Mouse (Mus musculus) thymus, postnatal 10 days (tissue): ENCODE measurements around the gene Gatb.

ENCODE experiments used
- DNase-seq, 2 experiments: peaks; one replicate each; pipeline ENCODE4 v3.0.0; 2021; ENCODE audit warnings: low spot score in 2 of 2

Gene Gatb

DNA sequence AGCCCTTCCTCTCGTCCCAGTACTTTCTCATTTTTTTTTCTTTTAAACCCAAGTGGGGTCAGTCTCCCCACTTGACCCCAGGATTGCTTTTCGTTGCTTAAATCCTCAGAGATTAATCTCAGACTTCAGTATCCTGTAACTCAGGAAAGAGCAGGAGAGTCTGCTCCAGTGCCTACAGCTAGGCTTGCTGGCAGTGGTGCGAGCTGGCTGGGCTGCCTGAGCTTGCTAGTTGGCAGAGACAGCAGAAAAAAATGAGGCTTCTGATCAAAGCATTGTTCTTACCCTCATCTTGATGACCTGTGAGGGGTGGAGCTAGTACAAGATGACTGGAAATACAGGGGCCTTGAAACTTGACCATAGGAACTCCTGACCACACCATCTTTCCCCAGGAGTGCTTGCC, 20.5 kb downstream of the Gatb start:
- no peak for DNase-seq

DNA sequence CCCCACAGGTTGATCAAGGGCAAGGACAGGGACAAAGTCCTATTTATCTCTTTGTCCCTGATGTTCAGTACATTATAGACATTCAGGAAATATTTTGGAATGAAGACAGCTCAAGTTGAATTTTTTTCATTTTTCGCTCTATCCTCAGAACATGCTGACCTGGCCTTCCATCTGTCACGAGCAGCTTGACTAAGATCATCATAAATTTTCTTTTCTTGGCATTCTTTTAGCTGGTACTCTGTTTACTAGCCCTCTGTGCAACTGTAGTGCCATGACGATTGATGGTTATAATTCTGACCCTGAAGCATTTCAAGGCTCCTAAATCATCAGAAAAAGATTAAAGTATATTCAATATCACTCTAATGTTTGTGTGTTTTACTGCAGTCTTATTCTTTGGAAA, 25.6 kb downstream of the Gatb start:
- DNase-seq, result no peak

DNA sequence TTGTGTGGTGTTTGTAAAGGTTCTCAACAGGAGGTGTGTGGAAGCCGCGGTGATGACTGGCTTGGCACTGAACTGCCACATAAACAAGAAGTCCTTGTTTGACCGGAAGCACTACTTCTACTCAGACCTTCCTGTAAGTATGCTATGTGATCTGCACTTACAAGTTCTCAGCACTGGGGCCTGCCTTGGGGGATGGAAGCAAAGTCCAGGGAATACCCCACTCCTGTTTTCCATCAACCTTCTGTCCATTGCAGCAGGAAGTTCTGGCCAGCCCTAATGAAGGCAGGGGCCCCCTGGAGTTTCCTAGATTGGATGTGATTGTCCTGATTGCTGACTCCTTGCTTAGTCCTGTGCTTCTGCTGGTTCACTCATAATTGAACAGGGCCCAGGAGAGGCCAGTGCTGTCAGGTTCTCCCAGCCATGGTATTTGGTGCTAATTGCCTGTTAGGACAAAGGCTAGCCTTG, 28.0 kb downstream of the Gatb start:
- DNase-seq, result no peak

DNA sequence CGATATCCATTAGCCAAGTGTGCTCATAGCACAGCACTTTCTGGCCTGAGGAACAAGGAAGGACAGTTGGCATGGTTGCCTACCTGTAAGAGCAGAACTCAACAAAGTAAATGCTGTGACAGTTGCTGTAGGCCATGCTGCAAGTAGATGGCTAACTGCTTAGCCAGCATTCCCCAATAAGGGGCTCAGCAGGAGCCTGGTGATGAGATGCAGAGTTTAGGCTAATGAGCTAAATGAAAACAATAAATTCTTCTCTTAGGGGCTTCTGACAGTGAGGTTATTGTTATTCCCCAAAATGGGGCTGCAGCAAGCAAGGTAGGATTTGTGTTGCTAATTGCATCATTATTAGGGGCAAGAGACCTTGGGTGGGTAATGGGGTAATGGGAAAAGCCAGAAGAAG, 29.9 kb downstream of the Gatb start:
- no peak for DNase-seq

DNA sequence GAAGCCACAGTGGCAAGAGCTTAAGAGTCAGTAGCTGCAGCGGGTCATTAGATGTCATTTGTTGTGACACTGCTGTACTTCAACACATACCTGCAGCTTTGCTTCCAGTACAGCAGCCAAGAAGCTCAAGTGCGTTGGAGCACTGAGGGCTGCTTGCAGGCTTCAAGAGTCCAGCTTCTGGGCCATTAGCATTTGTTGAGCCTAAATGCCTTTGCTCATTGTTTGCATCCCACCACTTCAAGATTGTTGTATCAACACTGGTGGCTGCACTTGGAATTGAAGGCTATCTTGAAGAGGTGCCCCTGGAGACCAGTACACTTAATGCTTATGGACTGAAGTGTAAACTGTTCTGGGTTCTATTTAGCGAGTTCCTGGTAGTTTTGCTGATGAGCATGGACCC, 33.0 kb downstream of the Gatb start:
- DNase-seq, result no peak

DNA sequence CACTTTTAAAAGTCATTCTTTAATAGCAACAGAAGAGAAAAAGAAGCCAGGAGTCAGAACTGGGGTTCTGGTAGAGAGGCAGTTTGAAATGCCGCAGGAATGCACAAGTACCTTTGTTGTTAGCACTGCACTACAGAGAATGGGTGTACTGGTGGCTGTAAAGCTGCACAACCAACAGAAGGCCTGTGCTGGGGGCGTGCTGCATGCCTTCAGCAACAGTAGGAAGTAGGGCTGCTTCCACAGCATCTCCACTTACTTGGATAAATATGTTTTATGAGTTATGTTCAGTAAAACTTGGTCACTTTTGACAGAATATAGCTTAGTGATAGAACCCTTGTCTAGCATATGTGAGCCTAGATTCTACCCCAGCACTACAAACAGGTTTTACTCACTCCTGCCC, 33.8 kb downstream of the Gatb start:
- no peak for DNase-seq

DNA sequence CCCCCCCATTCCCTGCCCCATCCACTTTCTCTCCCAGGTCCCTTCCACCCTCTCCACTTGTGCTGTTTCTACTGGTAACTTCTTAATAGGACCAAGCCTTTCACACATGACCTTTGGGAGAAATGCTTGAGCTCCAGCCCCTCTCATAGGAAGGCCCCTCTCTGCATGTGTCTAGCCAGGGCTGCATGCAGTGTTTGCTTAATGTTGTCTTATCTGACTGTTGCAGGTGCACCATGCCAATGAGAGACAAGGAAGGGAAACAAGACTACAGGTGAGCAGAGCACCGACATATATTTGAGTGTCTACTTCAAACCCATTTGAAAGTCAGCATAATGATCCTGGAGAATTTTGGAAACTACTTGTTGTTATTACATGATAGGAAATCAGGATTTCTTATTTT, 42.5 kb downstream of the Gatb start:
- no peak for DNase-seq

DNA sequence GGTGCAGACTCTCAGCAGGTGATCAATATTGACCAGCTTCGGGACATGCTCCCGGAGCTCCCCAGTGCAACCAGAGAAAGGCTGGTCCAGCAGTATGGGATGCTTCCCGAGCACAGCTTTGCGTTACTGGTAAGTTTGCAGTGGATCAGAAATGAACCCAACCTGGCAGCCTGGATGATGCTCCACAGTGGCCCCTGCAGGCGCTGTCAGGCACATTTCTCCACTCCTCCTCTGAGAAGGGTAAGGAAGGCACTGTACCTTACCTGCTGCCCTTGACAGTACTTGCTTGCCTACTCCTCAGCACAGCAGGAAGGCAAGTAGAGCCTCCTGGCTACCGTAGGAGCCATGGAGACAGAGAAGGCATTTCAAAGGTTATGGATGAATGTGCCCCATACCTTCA, 45.0 kb downstream of the Gatb start:
- no peak for DNase-seq

DNA sequence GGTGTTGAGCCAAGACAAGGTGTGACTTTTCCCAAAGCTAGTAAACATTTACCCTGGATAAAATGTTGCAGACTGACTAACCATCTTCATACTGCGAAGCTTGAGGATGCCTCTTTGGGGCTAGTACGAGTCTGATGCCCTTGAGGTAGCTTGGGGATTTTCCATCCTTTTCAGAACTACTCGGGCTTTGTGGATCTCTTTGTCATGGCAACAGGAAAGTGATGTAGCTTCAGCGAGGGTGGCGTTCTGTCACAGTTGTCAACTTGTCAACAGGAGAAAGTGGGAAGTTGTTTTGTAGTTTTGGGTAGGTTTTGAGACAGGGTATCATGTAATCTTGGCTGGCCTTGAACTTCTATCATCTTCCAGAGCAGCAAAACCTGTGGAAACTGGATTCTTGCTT, 45.4 kb downstream of the Gatb start:
- no peak for DNase-seq

DNA sequence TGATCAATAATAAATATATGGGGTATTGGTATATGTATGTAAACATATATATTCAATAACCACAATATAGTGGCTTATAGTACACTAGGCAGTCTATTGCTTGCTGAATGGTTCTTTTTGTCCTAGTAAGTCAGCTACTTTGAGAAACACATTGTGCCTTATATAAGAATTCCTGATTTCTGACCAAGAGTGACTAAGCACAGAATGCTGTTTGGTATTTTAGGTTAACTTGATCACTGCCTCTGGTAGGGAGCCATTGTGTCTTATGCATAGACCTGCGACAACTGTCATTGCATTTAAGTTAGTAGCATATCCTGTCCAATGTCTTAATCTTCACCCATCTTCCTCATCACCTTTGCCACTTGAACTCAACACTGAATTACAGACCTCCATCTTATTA, 45.8 kb downstream of the Gatb start:
- DNase-seq, result no peak

DNA sequence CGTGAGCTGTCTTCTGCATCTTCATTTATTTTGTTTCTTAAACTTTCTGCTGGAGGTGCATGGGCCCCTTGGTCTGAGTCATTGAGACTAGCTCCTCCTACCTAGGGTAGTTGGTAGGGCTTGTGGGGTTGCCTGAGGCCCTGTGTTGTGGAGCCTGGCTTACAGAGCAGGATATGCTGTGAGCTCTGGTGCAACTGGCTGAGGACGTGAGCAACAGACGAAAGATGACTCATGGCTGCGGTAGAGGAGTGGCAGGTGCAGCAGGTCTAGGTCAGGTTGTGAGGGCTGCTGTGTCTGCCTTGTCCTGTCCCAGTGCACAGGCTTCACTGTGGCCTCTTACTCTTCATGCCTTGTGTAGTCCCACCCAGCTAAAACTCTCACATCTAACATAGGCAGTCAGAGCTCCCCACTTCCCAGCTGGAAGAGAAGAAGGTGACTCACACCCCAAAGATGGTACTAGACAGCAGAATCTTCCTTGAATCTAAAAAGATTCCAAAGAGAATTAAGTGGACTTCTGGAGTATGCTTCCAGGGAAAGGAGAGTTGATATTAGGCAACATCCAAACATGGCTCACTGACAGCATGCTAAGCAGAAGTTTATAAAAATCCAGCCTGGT, 56.1 kb downstream of the Gatb start:
- no peak for DNase-seq

DNA sequence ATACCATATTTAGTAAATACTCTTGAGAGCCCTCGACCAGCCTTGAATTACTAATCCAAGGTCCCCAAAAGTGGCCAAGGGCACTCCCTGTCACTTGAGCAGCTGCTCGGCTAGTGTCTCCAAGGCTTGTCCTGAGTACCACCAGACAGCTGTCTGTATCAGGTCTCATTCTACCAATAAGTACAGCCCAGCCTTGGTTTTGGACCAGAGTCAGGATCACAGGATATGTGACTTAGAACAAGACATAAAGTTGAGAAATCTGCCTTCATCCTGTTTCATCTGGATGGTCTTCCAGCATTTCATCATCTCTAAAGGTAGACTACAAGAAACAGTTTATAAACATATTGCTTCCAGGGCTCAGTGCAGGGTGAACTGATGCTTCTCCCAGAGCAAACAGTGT, 59.8 kb downstream of the Gatb start:
- DNase-seq, result no peak

DNA sequence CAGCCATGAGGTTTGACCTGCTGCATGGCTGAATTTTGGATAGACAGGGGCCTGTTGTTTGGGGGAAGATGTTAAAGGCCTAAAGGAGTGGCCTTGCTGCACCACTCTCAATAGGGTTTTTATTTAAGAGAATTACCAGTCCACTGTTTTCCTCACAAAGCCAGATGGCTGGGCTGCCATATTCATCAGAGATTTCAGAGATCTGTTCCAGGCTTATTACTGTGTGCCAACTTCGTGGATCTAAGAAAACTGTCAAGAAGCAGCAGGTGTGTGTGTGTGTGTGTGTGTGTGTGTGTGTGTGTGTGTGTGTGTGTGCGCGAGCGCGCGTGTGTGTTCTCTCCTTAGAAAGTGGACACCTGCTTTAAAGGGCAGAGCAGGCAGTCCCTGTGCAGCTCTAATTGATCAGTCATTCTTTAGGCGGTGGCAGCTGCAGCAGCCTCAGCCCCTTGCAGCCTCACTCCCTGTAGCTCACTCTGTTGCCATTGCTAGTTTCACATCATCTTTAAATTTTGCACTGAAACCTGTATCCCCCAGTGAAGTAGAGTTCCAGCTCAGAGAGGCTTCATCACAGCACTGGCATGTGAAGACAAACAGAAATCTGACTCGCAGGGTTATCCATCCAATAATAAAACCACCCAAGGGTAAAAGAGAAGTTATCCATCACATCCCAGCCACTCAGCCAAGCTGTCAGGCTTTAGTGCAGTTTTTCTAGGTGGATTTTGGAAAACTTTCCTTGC, 60.6 kb downstream of the Gatb start:
- DNase-seq, result no peak

DNA sequence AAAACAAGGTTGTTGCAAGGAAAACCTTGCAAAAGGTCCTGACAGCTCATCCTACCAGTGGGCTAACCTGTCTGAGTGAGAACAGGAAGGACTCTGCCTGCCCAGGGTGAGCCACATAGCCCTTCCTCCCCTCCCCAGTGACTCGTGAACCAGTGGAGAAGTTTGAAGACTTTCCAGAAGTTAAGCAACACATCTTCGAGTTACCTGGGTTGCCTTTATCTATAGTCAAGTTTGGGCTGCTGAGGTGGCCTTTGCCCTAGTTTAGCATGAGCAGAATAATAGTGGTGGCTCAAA, 61.2 kb downstream of the Gatb start:
- DNase-seq, result no peak

DNA sequence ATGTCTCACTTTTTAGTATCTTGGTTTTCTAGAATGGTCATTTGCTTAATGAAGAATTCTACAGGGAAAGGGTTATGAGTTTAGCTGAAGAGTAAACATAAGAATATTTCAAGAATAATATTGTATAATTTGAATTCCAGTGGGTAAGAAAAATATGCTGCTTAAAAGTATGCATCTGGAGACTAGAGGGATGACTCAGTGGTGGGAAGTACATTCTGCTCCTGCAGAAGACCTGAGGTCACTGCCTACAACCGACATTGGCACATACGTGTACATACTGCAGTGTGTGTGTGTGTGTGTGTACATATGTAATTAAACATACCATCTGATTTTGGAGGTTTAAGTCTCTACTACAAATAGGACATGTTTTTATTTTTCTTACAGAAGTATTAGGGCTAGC, 61.7 kb downstream of the Gatb start:
- no peak for DNase-seq

DNA sequence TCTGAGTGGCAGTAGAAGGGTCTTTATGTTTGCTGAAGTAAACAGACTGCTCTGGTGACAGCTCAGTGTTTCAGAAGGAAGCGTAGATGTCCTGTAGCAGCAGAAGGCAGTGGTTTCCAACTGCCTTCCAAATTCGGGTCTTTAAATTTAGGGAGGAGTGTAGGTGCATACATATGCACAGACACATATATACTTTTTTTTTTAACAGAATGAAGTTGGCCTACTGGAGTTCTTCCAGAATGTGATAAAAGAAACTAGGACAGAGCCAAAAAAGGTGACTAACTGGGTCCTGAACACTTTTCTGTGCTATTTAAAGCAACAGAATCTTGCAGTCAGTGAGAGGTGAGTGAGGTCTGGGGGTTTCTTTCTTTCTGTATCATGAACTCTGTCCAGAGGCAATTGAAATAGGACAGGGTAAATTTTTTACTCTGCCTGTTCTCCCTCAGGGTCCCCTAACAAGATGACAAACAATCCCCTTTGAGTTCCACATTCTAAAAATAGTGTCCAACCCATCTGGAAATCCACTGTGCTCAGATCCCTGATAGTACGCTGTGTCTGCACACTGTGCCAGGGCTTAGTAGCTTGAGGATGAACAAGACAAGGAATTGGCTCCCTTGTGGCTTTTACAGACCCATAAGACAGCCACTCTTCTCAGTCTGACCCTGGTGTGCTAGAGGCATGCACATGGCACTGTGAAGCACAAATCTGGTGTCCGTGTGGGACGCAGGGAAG, 63.0 kb downstream of the Gatb start:
- DNase-seq, result no peak

DNA sequence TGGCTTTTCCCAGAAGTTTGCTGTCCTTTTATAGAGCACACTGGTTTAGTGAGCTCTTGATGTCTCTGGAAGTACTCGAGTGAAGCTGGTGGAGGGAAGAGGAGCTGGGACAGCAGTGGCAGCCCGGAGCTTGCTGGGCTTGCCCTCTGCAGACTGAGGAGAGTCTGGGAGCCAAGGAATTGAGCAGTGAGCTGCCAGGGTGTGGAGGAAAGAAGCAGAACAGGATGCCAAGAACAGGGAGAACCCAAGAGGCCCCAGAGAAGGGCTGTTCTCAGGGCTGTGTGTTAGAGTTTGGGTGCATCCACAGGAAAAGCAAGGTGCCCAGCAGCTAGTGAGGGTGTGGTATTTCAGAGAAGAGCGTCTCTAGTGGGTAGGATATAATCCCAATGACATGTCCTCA, 67.8 kb downstream of the Gatb start:
- DNase-seq, result no peak

DNA sequence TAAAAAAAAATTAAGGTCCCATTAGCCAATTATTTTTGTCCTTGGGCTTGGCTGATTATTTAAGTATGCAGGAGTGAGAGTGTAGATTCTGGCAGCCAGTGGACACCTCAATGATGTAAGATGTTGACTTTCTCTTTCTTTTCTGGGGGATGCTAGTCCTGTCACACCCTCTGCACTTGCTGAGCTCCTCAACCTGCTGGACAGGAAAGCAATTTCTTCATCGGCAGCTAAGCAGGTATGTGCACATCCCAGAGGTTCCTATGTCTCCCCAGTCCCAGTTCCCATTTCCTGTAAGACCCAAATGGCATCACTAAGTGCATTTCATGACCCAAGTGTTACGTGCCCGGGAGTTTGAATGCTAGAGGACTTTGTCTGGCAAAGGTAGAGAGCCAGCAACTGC, 70.9 kb downstream of the Gatb start:
- DNase-seq, result no peak

DNA sequence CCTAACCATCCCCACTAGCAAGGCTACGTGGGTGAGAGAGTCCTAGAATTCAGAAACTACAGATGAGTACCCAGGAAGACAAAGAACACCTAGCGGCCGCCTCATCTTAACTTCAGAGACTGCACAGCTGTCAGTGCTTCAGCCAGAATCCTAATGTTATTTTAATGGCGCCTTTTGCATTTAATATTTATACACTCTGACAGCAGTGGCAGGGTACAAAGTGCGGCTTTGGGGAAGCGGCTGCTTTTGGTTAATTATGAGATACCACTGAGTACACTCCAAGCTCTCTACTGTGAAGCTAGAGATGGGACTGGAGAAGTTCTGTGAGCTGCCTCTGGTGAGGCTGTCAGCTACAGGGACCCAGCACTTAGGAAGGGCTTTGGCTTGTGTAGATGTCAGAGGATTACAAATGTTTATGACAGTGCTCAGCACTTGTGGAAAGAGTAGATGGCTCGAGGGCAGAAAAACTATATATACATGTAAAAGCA, 71.6 kb downstream of the Gatb start:
- DNase-seq, result no peak

DNA sequence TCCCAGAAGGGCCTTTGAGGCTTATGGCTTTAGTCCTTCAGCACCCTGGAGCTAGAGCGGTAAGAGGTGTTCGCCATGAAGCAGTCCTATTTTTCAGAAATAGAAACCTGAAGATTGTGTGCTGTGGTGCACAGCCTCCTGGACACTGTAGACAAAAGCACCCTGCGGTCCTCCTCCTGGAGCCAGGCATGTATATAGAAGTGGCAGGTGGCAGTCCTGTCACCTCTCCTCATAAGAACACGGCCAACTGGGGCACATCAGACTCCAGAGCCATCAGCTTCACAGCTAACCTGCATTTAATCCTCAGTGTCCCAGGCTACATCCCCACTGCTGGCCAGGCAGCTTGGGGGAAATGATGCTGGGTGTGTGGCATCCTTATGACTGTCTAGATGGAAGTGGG, 75.3 kb downstream of the Gatb start:
- DNase-seq, result no peak

DNA sequence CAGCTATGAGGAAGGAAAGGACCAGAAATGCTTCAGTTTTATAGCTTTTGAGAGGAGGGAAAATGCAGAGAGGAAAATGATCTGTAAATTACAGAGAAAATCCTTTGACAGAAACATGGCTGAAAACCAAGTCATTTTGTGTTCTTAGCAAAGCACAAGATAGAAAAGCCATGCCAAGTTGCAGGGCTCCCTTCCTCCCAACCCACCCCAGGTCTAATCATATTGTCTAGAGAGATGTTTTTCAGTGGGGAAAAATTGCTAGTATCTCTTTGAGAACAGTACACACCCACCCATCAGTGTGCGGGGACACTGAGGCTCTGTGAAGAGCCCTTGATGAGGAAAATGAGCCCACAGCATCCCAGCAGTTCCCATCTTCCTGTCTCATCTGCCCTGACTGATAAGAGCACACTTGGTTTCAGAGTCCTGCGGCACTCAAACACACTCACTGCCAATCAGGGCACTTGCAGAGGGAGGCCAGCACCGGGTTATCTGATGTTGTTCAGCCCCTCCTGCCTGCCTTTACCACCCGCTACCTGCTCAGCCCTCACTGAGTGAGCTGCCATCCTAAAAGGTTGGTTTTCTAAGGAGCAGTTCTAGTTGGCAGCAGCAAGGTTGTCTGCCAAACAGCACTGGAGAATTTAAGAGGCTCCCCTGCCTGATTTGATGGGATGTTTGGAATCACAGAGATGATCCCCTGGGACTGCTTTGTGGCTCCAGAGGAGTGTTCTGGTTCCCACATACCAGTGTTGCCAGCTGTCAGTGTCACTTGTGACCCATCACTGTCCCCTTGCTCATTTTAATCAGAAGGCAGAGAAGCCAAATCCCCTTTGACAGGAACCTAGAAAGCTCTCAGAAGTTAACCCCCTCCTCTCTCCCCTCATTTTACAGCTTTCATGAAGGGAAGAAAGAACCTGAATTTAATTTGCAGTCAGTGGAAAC, 79.1 kb downstream of the Gatb start:
- DNase-seq, result no peak

DNA sequence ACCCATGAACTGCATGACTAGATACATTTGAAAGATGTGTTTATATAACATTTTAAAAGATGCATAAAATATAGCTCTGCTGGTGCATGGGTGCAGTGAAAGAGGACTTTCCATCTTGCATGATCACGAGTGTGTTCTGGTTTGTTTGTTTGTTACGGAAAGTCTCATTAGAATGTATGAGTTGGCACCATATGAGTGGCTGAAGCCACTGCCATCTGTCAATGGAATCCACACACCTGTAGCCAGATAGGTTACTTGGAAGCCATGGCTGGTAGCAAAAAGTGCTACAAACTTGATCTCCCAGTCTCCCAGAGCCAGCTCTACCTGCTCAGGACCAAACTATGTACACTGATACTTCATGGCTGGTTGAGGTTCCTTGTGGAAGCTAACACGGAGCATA, 81.6 kb downstream of the Gatb start:
- no peak for DNase-seq
